Mouse (Mus musculus): ENCODE results near the gene Exoc6b. TPM values are rescaled to one million over a fixed set of nuclear protein-coding genes. Genes with fewer than 3 reads are reported as not detected.

Exoc6b gene
- polyA plus RNA-seq, 1 experiment, result 5.8 TPM

- H3K4me3 ChIP-seq (replicated peaks; ENCODE audit: control insufficient read depth, low read depth, low read length), result no peak overlapping the region
- TF ChIP-seq CTCF (IDR thresholded peaks at IDR 0.05; ENCODE audit: control insufficient read depth, insufficient read depth, low read length) (no peak), POLR2A (IDR thresholded peaks at IDR 0.05; ENCODE audit: borderline replicate concordance, control insufficient read depth, low read depth, low read length) (no peak)
- 28% methylated on average over 12 of the region's 12 CpGs for WGBS
Measured at GRCm38 (mm10) chr6:84923760-84924221, 145.5 kb downstream of the Exoc6b start.

GRCm38 (mm10) chr6:84916291-84916690 lies 153.0 kb downstream of the Exoc6b start:
- Histone ChIP-seq H3K4me1 (ENCODE audit: control insufficient read depth, insufficient read depth, low read length) (no peaks in the 10 kb centered on the region), H3K27ac (ENCODE audit: control insufficient read depth, insufficient read depth, low read depth, low read length, poor library complexity) (no peak overlapping the region), H3K4me3 (replicated peaks; ENCODE audit: control insufficient read depth, low read depth, low read length) (no peak overlapping the region)
- TF ChIP-seq CTCF (IDR thresholded peaks at IDR 0.05; ENCODE audit: control insufficient read depth, insufficient read depth, low read length) (peak; percentile 20; the same call in 1 of the 2 replicates), POLR2A (IDR thresholded peaks at IDR 0.05; ENCODE audit: borderline replicate concordance, control insufficient read depth, low read depth, low read length) (no peak)
- 8% methylated on average over 2 of the region's 2 CpGs for WGBS

More at GRCm38 (mm10) chr6:84923760-84924221, 145.5 kb downstream of the Exoc6b start:
- Histone ChIP-seq H3K27ac (ENCODE audit: control insufficient read depth, insufficient read depth, low read depth, low read length, poor library complexity) (no peak overlapping the region), H3K4me1 (ENCODE audit: control insufficient read depth, insufficient read depth, low read length) (no peaks in the 10 kb centered on the region)

- TF ChIP-seq CTCF (IDR thresholded peaks at IDR 0.05; ENCODE audit: control insufficient read depth, insufficient read depth, low read length) (no peak), POLR2A (IDR thresholded peaks at IDR 0.05; ENCODE audit: borderline replicate concordance, control insufficient read depth, low read depth, low read length) (no peak)
- H3K27ac ChIP-seq (ENCODE audit: control insufficient read depth, insufficient read depth, low read depth, low read length, poor library complexity), result no peak overlapping the region
- 1% methylated on average over 2 of the region's 2 CpGs for WGBS
- H3K4me1 ChIP-seq (ENCODE audit: control insufficient read depth, insufficient read depth, low read length), result no peaks in the 10 kb centered on the region
- H3K4me3 ChIP-seq (replicated peaks; ENCODE audit: control insufficient read depth, low read depth, low read length), result no peak overlapping the region
Measured at GRCm38 (mm10) chr6:84912434-84912833, 156.9 kb downstream of the Exoc6b start.

GRCm38 (mm10) chr6:84899002-84899774 lies 170.1 kb downstream of the Exoc6b start:
- no peak overlapping the region for H3K4me3 ChIP-seq (replicated peaks; ENCODE audit: control insufficient read depth, low read depth, low read length)
- no peak overlapping the region for H3K27ac ChIP-seq (ENCODE audit: control insufficient read depth, insufficient read depth, low read depth, low read length, poor library complexity)
- TF ChIP-seq POLR2A (IDR thresholded peaks at IDR 0.05; ENCODE audit: borderline replicate concordance, control insufficient read depth, low read depth, low read length) (no peak), CTCF (IDR thresholded peaks at IDR 0.05; ENCODE audit: control insufficient read depth, insufficient read depth, low read length) (no peak)
- no peaks in the 10 kb centered on the region for H3K4me1 ChIP-seq (ENCODE audit: control insufficient read depth, insufficient read depth, low read length)
- WGBS, result 84% methylated on average over 4 of the region's 4 CpGs

GRCm38 (mm10) chr6:84893773-84894095 lies 175.6 kb downstream of the Exoc6b start:
- Histone ChIP-seq H3K27ac (ENCODE audit: control insufficient read depth, insufficient read depth, low read depth, low read length, poor library complexity) (no peak overlapping the region), H3K4me1 (ENCODE audit: control insufficient read depth, insufficient read depth, low read length) (no peaks in the 10 kb centered on the region), H3K4me3 (replicated peaks; ENCODE audit: control insufficient read depth, low read depth, low read length) (no peak overlapping the region)
- TF ChIP-seq POLR2A (IDR thresholded peaks at IDR 0.05; ENCODE audit: borderline replicate concordance, control insufficient read depth, low read depth, low read length) (no peak), CTCF (IDR thresholded peaks at IDR 0.05; ENCODE audit: control insufficient read depth, insufficient read depth, low read length) (no peak)

GRCm38 (mm10) chr6:84892926-84893772 lies 176.2 kb downstream of the Exoc6b start:
- Histone ChIP-seq H3K4me3 (replicated peaks; ENCODE audit: control insufficient read depth, low read depth, low read length) (no peak overlapping the region), H3K4me1 (ENCODE audit: control insufficient read depth, insufficient read depth, low read length) (no peaks in the 10 kb centered on the region), H3K27ac (ENCODE audit: control insufficient read depth, insufficient read depth, low read depth, low read length, poor library complexity) (no peak overlapping the region)
- no peak for TF ChIP-seq POLR2A (IDR thresholded peaks at IDR 0.05; ENCODE audit: borderline replicate concordance, control insufficient read depth, low read depth, low read length)
- no peak for TF ChIP-seq CTCF (IDR thresholded peaks at IDR 0.05; ENCODE audit: control insufficient read depth, insufficient read depth, low read length)
- 45% methylated on average over 5 of the region's 5 CpGs for WGBS

- no peak overlapping the region for H3K27ac ChIP-seq (ENCODE audit: control insufficient read depth, insufficient read depth, low read depth, low read length, poor library complexity)
- TF ChIP-seq POLR2A (IDR thresholded peaks at IDR 0.05; ENCODE audit: borderline replicate concordance, control insufficient read depth, low read depth, low read length), result no peak
- no peak overlapping the region for H3K4me3 ChIP-seq (replicated peaks; ENCODE audit: control insufficient read depth, low read depth, low read length)
- 62% methylated on average over 3 of the region's 3 CpGs for WGBS
- H3K4me1 ChIP-seq (ENCODE audit: control insufficient read depth, insufficient read depth, low read length), result no peaks in the 10 kb centered on the region
Measured at GRCm38 (mm10) chr6:84886551-84886950, 182.8 kb downstream of the Exoc6b start.

GRCm38 (mm10) chr6:84885080-84885479 lies 184.2 kb downstream of the Exoc6b start:
- H3K4me1 ChIP-seq (ENCODE audit: control insufficient read depth, insufficient read depth, low read length), result no peaks in the 10 kb centered on the region
- WGBS, result 60% methylated on average over 1 of the region's 1 CpGs
- H3K27ac ChIP-seq (ENCODE audit: control insufficient read depth, insufficient read depth, low read depth, low read length, poor library complexity), result no peak overlapping the region
- TF ChIP-seq POLR2A (IDR thresholded peaks at IDR 0.05; ENCODE audit: borderline replicate concordance, control insufficient read depth, low read depth, low read length), result no peak
- TF ChIP-seq CTCF (IDR thresholded peaks at IDR 0.05; ENCODE audit: control insufficient read depth, insufficient read depth, low read length), result no peak
- no peak overlapping the region for H3K4me3 ChIP-seq (replicated peaks; ENCODE audit: control insufficient read depth, low read depth, low read length)

Measured in bone marrow, adult 2 months (tissue).